Mouse (Mus musculus): Measurements from ENCODE around the gene Golga4.

GRCm38 (mm10) chr9:118471296-118471695, 34.8 kb upstream of the Golga4 start:
- TF ChIP-seq CTCF (IDR thresholded peaks at IDR 0.05; ENCODE audit: low read depth) (no peak), EP300 (IDR thresholded peaks at IDR 0.05; ENCODE audit: low read depth) (no peak)

Measured in heart, postnatal 0 days (tissue).